In genomic region chr3:88198505-88199020, GRCm38 (mm10) we compare ENCODE assay signal across 18 mouse cellular contexts. TPM values are rescaled to one million over a fixed set of nuclear protein-coding genes. Genes with fewer than 3 reads are reported as not detected.
DNase-seq lines count a peak whose midpoint lies in the region; ATAC-seq lines count a peak whose summit lies in the region.
"Had no signal": no experiment of that assay in that cellular context is flagged by ENCODE, and none has a peak within 500 bp of the region (broad histone marks: within the 10 kb centered on the region; RNA-seq: fewer than 3 reads in every experiment).

No protein-coding gene starts in this region.

- H3K27ac ChIP-seq in forebrain, embryonic 11.5 days (ENCODE audit: low read depth, low read length), result peak overlapping the region; percentile 99
- H3K27ac ChIP-seq in forebrain, embryonic 15.5 days (replicated peaks), result peak overlapping the region; percentile 99
- H3K27ac ChIP-seq in hindbrain, embryonic 16.5 days (ENCODE audit: low read depth, low read length), result peak overlapping the region; percentile 56
- 0 out of 2 replicates have a peak overlapping the region, but pooled peaks have one; percentile 27 for H3K27ac ChIP-seq in neural tube, embryonic 11.5 days (ENCODE audit: low read depth, low read length)
- H3K27ac ChIP-seq: limb, embryonic 12.5 days; liver, embryonic 15.5 days had no signal

- peaks cover 40% of the 10 kb centered on the region for H3K27me3 ChIP-seq in forebrain, embryonic 11.5 days (ENCODE audit: control insufficient read depth, insufficient read depth, low read length)
- no peaks in the 10 kb centered on the region for H3K27me3 ChIP-seq in forebrain, embryonic 15.5 days
- H3K27me3 ChIP-seq in hindbrain, embryonic 16.5 days (replicated peaks; ENCODE audit: control insufficient read depth, insufficient read depth, low read length), result no peaks in the 10 kb centered on the region; the same call in 1 of the 2 replicates
- peaks cover 46% of the 10 kb centered on the region for H3K27me3 ChIP-seq in neural tube, embryonic 11.5 days (ENCODE audit: control insufficient read depth, insufficient read depth, low read length)

- peak overlapping the region; percentile 94 for H3K4me2 ChIP-seq in forebrain, embryonic 11.5 days (ENCODE audit: low read depth, low read length, severe bottlenecking)
- H3K4me2 ChIP-seq in forebrain, embryonic 15.5 days (replicated peaks), result peak overlapping the region; percentile 96
- H3K4me2 ChIP-seq in hindbrain, embryonic 16.5 days (ENCODE audit: low read length), result peak overlapping the region; percentile 26
- H3K4me2 ChIP-seq in neural tube, embryonic 11.5 days (ENCODE audit: low read depth), result no peak overlapping the region
- H3K4me2 ChIP-seq: heart, embryonic 12.5 days; limb, embryonic 12.5 days; liver, embryonic 15.5 days had no signal

- H3K4me3 ChIP-seq in forebrain, embryonic 11.5 days (ENCODE audit: low read depth, low read length), result peak overlapping the region; percentile 11
- peak overlapping the region; percentile 15 for H3K4me3 ChIP-seq in forebrain, embryonic 15.5 days
- H3K4me3 ChIP-seq in hindbrain, embryonic 16.5 days (ENCODE audit: low read length), result no peak overlapping the region
- H3K4me3 ChIP-seq in neural tube, embryonic 11.5 days (ENCODE audit: low read depth, low read length), result no peak overlapping the region
- H3K4me3 ChIP-seq: erythroblast, embryonic 14.5 days; heart, embryonic 12.5 days; limb, embryonic 12.5 days; liver, embryonic 15.5 days had no signal

- peak; percentile 78 for DNase-seq in forebrain, embryonic 11.5 days (ENCODE audit: low spot score)
- no peak for DNase-seq in neural tube, embryonic 11.5 days (ENCODE audit: low spot score)
- no peak for DNase-seq in urinary bladder, postnatal 4 days (ENCODE audit: low spot score in 2 of 2)
- DNase-seq in layer of hippocampus, postnatal 14 days (ENCODE audit: low spot score in 2 of 2), result no peak
- DNase-seq: adrenal gland, postnatal 14 days; cerebellum, postnatal 10 days; heart, postnatal 4 days; kidney, adult 8-10 months; kidney, postnatal 36 days; layer of hippocampus, postnatal 36 days; lung, postnatal 36 days had no signal

- WGBS in forebrain, embryonic 11.5 days, result under 1% methylated on average over 9 of the region's 9 CpGs
- WGBS in forebrain, embryonic 15.5 days, result 9% methylated on average over 9 of the region's 9 CpGs
- WGBS in hindbrain, embryonic 16.5 days, result 12% methylated on average over 9 of the region's 9 CpGs
- 6% methylated on average over 9 of the region's 9 CpGs for WGBS in neural tube, embryonic 11.5 days

- peaks cover 3% of the 10 kb centered on the region; the same call in 1 of the 2 replicates for H3K9me3 ChIP-seq in forebrain, embryonic 11.5 days (ENCODE audit: control insufficient read depth, low read length)
- no peaks in the 10 kb centered on the region for H3K9me3 ChIP-seq in forebrain, embryonic 15.5 days
- H3K9me3 ChIP-seq in hindbrain, embryonic 16.5 days (ENCODE audit: control insufficient read depth, low read length), result no peaks in the 10 kb centered on the region
- H3K9me3 ChIP-seq in neural tube, embryonic 11.5 days (ENCODE audit: control insufficient read depth, low read length), result no peaks in the 10 kb centered on the region
- H3K9me3 ChIP-seq: heart, embryonic 12.5 days; limb, embryonic 12.5 days; liver, embryonic 15.5 days had no signal

- no peaks in the 10 kb centered on the region for H3K36me3 ChIP-seq in forebrain, embryonic 11.5 days (ENCODE audit: control insufficient read depth, insufficient read depth, low read length)
- H3K36me3 ChIP-seq in forebrain, embryonic 15.5 days, result no peaks in the 10 kb centered on the region
- H3K36me3 ChIP-seq in hindbrain, embryonic 16.5 days (ENCODE audit: control insufficient read depth, insufficient read depth, low read length), result no peaks in the 10 kb centered on the region
- no peaks in the 10 kb centered on the region for H3K36me3 ChIP-seq in neural tube, embryonic 11.5 days (ENCODE audit: control insufficient read depth, insufficient read depth, low read length)
- H3K36me3 ChIP-seq: heart, embryonic 12.5 days; limb, embryonic 12.5 days; liver, embryonic 15.5 days had no signal

- peaks cover 47% of the 10 kb centered on the region for H3K4me1 ChIP-seq in forebrain, embryonic 11.5 days (replicated peaks; ENCODE audit: control insufficient read depth, insufficient read depth, low read length)
- H3K4me1 ChIP-seq in forebrain, embryonic 15.5 days, result peaks cover 66% of the 10 kb centered on the region
- H3K4me1 ChIP-seq in hindbrain, embryonic 16.5 days (ENCODE audit: control insufficient read depth, insufficient read depth, low read depth, low read length), result peaks cover 27% of the 10 kb centered on the region
- peaks cover 34% of the 10 kb centered on the region for H3K4me1 ChIP-seq in neural tube, embryonic 11.5 days (ENCODE audit: control insufficient read depth, insufficient read depth, low read length)

- peak; percentile 59 for ATAC-seq in forebrain, embryonic 11.5 days (replicated peaks; ENCODE audit: low FRiP score)
- ATAC-seq in forebrain, embryonic 15.5 days (replicated peaks), result no peak
- peak; percentile 47; the same call in 1 of the 2 replicates for ATAC-seq in hindbrain, embryonic 16.5 days
- no peak for ATAC-seq in neural tube, embryonic 11.5 days (ENCODE audit: insufficient read depth, low FRiP score, low TSS enrichment)
- no peak for ATAC-seq in megakaryocyte progenitor cell, adult 5-6 weeks (replicated peaks; ENCODE audit: poor library complexity)

- peak overlapping the region; percentile 59 for H3K9ac ChIP-seq in forebrain, embryonic 11.5 days (ENCODE audit: low read length)
- H3K9ac ChIP-seq in forebrain, embryonic 15.5 days (replicated peaks), result peak overlapping the region; percentile 35
- H3K9ac ChIP-seq in hindbrain, embryonic 16.5 days (ENCODE audit: low read depth, low read length), result peak overlapping the region; percentile 41
- H3K9ac ChIP-seq in neural tube, embryonic 11.5 days (ENCODE audit: low read length), result no peak overlapping the region; the same call in 1 of the 2 replicates
- H3K9ac ChIP-seq: heart, embryonic 12.5 days; limb, embryonic 12.5 days; liver, embryonic 15.5 days had no signal

RNA-seq across cellular contexts. Expression of gene Rhbg, which starts 55.9 kb away (rescaled TPM):
- polyA plus RNA-seq in forebrain, embryonic 11.5 days (2014; fragmentation: Nextera tagmentation; extraction: Ambion mirVana), result 0.36 TPM in 1 of 2 replicates, not detected in the other
- 0.10 and 0.14 TPM in 2 replicates for polyA plus RNA-seq in forebrain, embryonic 15.5 days (2015; fragmentation: Nextera tagmentation; extraction: Ambion mirVana)
- polyA plus RNA-seq in hindbrain, embryonic 16.5 days (2015; fragmentation: Nextera tagmentation; extraction: Ambion mirVana), result 0.52 and 0.99 TPM in 2 replicates
- polyA plus RNA-seq in neural tube, embryonic 11.5 days (2014; fragmentation: Nextera tagmentation; extraction: Ambion mirVana), result 0.27 and 1.2 TPM in 2 replicates
- not detected in 2 replicates for total RNA-seq in megakaryocyte progenitor cell, adult 5-6 weeks (2015)
- total RNA-seq in megakaryocyte progenitor cell, adult 5-6 weeks (2017), result 0.14 TPM in 1 of 2 replicates, not detected in the other
- not detected for total RNA-seq in layer of hippocampus, postnatal 14 days (2021)
- total RNA-seq: heart, postnatal 4 days; layer of hippocampus, postnatal 36 days had no signal
- polyA plus RNA-seq: erythroblast, embryonic 14.5 days had no signal

RNA-seq across cellular contexts. Expression of gene Mef2d, which starts 56.4 kb away (rescaled TPM):
- polyA plus RNA-seq in forebrain, embryonic 11.5 days (2014; fragmentation: Nextera tagmentation; extraction: Ambion mirVana), result 17.3 and 19.7 TPM in 2 replicates
- polyA plus RNA-seq in forebrain, embryonic 15.5 days (2015; fragmentation: Nextera tagmentation; extraction: Ambion mirVana), result 20.1 and 21.3 TPM in 2 replicates
- polyA plus RNA-seq in hindbrain, embryonic 16.5 days (2015; fragmentation: Nextera tagmentation; extraction: Ambion mirVana), result 16.4 and 24.1 TPM in 2 replicates
- polyA plus RNA-seq in neural tube, embryonic 11.5 days (2014; fragmentation: Nextera tagmentation; extraction: Ambion mirVana), result 16.6 and 18.1 TPM in 2 replicates
- total RNA-seq in megakaryocyte progenitor cell, adult 5-6 weeks (2015), result 82.5 and 95.7 TPM in 2 replicates
- total RNA-seq in megakaryocyte progenitor cell, adult 5-6 weeks (2017), result 49.6 and 52.8 TPM in 2 replicates
- total RNA-seq in layer of hippocampus, postnatal 14 days (2021), result 100 to 1,000 TPM; 146 to 156 TPM

Comparison
In these comparisons a context has a peak if more than half of its experiments do, and no peak if none do; other contexts are left out.
1. ATAC-seq: peak in forebrain, embryonic 11.5 days (single experiment) and hindbrain, embryonic 16.5 days (single experiment); none in forebrain, embryonic 15.5 days (single experiment), neural tube, embryonic 11.5 days (single experiment) and megakaryocyte progenitor cell, adult 5-6 weeks (single experiment).
2. H3K27ac ChIP-seq: peak in every context shown above with its lines; median percentile 99 in forebrain, embryonic 11.5 days; 99 in forebrain, embryonic 15.5 days; 56 in hindbrain, embryonic 16.5 days; 27 in neural tube, embryonic 11.5 days.
3. H3K4me3 ChIP-seq: peak in forebrain, embryonic 11.5 days (single experiment) and forebrain, embryonic 15.5 days (single experiment); none in hindbrain, embryonic 16.5 days (single experiment) and neural tube, embryonic 11.5 days (single experiment).